Mouse (Mus musculus) forebrain, embryonic 13.5 days (tissue): ENCODE data around the gene Msi2. TPM values are rescaled to one million over a fixed set of nuclear protein-coding genes. Genes with fewer than 3 reads are reported as not detected.

Experiments used
- ATAC-seq: fragments of 200-750 bp; cut with Nextera tagmentation; 2 replicates; pipeline ENCODE4 v1.8.0; 2017
- H3K27ac ChIP-seq: fragments of 300-500 bp; sonication (generic); 2 replicates; pipeline ENCODE4 v1.5.1; 2015; ENCODE audit warnings: inconsistent platforms, mild to moderate bottlenecking, moderate library complexity
- H3K27me3 ChIP-seq: fragments of 300-500 bp; sonication (generic); 2 replicates; pipeline ENCODE4 v1.6.1; 2015; ENCODE audit warnings: mild to moderate bottlenecking, inconsistent platforms
- H3K36me3 ChIP-seq: fragments of 300-500 bp; sonication (generic); 2 replicates; pipeline ENCODE4 v1.6.1; 2015; ENCODE audit warnings: mild to moderate bottlenecking, inconsistent platforms; ENCODE audit not compliant: poor library complexity, severe bottlenecking
- H3K4me1 ChIP-seq: fragments of 300-500 bp; sonication (generic); 2 replicates; pipeline ENCODE4 v1.6.1; 2015; ENCODE audit warnings: inconsistent platforms
- H3K4me2 ChIP-seq: fragments of 300-500 bp; sonication (generic); 2 replicates; pipeline ENCODE4 v1.6.1; 2015; ENCODE audit warnings: inconsistent platforms, mild to moderate bottlenecking, moderate library complexity
- H3K4me3 ChIP-seq: fragments of 300-500 bp; sonication (generic); 2 replicates; pipeline ENCODE4 v1.5.1; 2015; ENCODE audit warnings: mild to moderate bottlenecking, inconsistent platforms
- H3K9ac ChIP-seq: fragments of 300-500 bp; sonication (generic); 2 replicates; pipeline ENCODE4 v1.6.1; 2015; ENCODE audit warnings: mild to moderate bottlenecking, inconsistent platforms
- H3K9me3 ChIP-seq: fragments of 300-500 bp; sonication (generic); replicated peaks from 2 replicates; pipeline ENCODE4 v1.6.1; 2016; ENCODE audit warnings: inconsistent platforms
- WGBS: fragments of 180-500 bp; shearing (Covaris S2); methylation state at CpG from one replicate; pipeline ENCODE4 v1.1.7; 2015; 5-methylcytosine and 5-hydroxymethylcytosine counted together
- polyA plus RNA-seq: library from polyadenylated mRNA; unstranded; fragments of >200 nt; fragmentation: Nextera tagmentation; extraction: Ambion mirVana; gene quantifications from 2 replicates; pipeline ENCODE4 v1.2.1, GENCODE M21; 2015

Msi2 gene
- polyA plus RNA-seq, 1 experiment from 2014 or later = 31.5 TPM

DNA sequence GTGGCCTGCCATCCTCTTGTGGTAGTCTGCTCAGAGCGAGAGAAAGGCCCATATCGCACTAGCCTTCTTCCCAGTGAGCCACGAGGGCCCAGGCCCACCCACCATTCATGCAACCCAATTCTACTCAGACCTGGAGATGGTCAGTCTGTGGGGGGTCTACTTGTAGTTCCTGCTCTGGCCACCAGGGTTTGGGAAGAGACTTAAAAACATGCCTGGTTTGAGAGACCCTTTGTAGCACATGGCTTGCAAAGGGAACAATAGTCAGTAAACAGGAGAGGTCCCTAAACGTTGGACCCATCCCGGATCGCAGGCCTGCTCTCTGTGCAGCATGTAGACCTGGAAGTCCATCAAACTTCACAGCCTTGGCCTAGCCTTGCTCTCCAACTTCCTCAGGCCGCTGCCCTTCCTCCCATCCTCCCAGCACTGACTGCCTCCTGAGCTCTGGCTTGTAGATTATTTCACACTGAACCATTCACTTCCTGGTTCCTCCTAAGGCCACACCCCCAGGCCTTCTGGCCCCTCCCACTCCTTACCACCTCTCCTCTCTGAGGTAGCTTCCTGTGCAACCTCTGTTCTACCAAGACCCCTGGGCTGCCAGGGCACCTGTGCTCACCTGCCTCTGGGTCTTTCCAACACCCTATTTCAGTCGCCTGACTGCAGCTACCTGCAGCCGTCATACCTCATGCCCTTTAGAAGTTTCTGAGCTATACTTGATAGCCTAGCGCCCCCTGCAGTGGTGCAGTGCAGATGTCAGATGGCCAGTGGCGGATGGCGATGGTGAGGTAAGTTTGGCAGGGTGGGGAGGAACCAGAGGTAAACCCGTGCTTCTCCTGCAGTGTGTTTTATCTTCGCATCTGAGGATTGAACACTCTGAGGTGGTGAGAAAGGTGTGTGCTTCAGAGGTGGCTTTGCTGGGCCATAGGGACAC lies 410.4 kb downstream of the Msi2 start:
- Histone ChIP-seq H3K4me2 (no peak overlapping the region), H3K27ac (no peak overlapping the region), H3K36me3 (no peaks in the 10 kb centered on the region), H3K4me3 (no peak overlapping the region), H3K9me3 (no peaks in the 10 kb centered on the region), H3K4me1 (peaks cover 43% of the 10 kb centered on the region), H3K27me3 (no peaks in the 10 kb centered on the region), H3K9ac (no peak overlapping the region)
- whole genome bisulfite sequencing = 84% methylated on average over 14 of the region's 14 CpGs
- ATAC-seq = no peak

GRCm38 (mm10) chr11:88305759-88306158 lies 412.6 kb downstream of the Msi2 start:
- no peak overlapping the region for H3K9ac ChIP-seq
- WGBS = 93% methylated on average over 6 of the region's 6 CpGs
- H3K27me3 ChIP-seq = no peaks in the 10 kb centered on the region
- H3K4me2 ChIP-seq = no peak overlapping the region
- no peak for ATAC-seq
- H3K9me3 ChIP-seq = no peaks in the 10 kb centered on the region
- no peak overlapping the region for H3K27ac ChIP-seq
- H3K4me3 ChIP-seq = no peak overlapping the region
- peaks cover 32% of the 10 kb centered on the region for H3K4me1 ChIP-seq
- H3K36me3 ChIP-seq = no peaks in the 10 kb centered on the region

GRCm38 (mm10) chr11:88301619-88302018 lies 416.7 kb downstream of the Msi2 start:
- no peak overlapping the region for H3K27ac ChIP-seq
- peaks cover 14% of the 10 kb centered on the region; the same call in 1 of the 2 replicates for H3K4me1 ChIP-seq
- no peaks in the 10 kb centered on the region for H3K27me3 ChIP-seq
- no peaks in the 10 kb centered on the region for H3K9me3 ChIP-seq
- ATAC-seq = no peak
- 50% methylated on average over 6 of the region's 6 CpGs for WGBS
- H3K9ac ChIP-seq = no peak overlapping the region
- H3K36me3 ChIP-seq = no peaks in the 10 kb centered on the region
- no peak overlapping the region for H3K4me2 ChIP-seq
- no peak overlapping the region for H3K4me3 ChIP-seq

GRCm38 (mm10) chr11:88299345-88299744 lies 419.0 kb downstream of the Msi2 start:
- WGBS = 69% methylated on average over 4 of the region's 4 CpGs
- Histone ChIP-seq H3K36me3 (no peaks in the 10 kb centered on the region), H3K9ac (no peak overlapping the region), H3K9me3 (no peaks in the 10 kb centered on the region), H3K4me3 (no peak overlapping the region), H3K4me1 (peaks cover 19% of the 10 kb centered on the region), H3K27me3 (0 out of 2 replicates have a peak, but pooled peaks cover 8% of the 10 kb centered on the region), H3K27ac (no peak overlapping the region), H3K4me2 (no peak overlapping the region)
- ATAC-seq = no peak

- no peak overlapping the region for H3K4me2 ChIP-seq
- no peak for ATAC-seq
- no peak overlapping the region for H3K4me3 ChIP-seq
- H3K9ac ChIP-seq = no peak overlapping the region
- WGBS = 80% methylated on average over 4 of the region's 4 CpGs
- peaks cover 24% of the 10 kb centered on the region for H3K4me1 ChIP-seq
- no peaks in the 10 kb centered on the region for H3K9me3 ChIP-seq
- peaks cover 8% of the 10 kb centered on the region; the same call in 1 of the 2 replicates for H3K27me3 ChIP-seq
- no peaks in the 10 kb centered on the region for H3K36me3 ChIP-seq
- H3K27ac ChIP-seq = no peak overlapping the region
Measured at GRCm38 (mm10) chr11:88297526-88297925, 420.8 kb downstream of the Msi2 start.

DNA sequence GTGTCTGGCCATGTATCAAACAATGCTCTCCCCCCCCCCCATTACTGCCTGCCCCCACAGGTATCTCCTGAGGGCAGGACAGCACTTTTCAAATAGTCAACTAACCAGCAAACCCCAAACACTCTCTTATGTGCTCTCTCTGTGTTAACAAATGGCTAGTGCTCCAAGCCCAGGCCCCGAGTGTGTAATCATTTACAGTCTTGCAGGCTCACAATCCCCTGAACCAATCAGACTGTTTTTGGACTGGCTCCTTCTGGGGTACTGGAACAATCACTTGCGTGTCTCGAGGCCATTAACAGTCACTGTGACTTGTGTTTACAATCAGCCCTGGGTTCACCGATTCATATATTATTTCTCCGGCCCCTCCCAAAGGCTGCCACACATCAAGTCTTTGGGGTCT lies 423.0 kb downstream of the Msi2 start:
- Histone ChIP-seq H3K9me3 (no peaks in the 10 kb centered on the region), H3K36me3 (no peaks in the 10 kb centered on the region), H3K27me3 (peaks cover 8% of the 10 kb centered on the region; the same call in 1 of the 2 replicates), H3K4me3 (no peak overlapping the region), H3K9ac (no peak overlapping the region), H3K4me1 (peaks cover 25% of the 10 kb centered on the region), H3K27ac (no peak overlapping the region), H3K4me2 (no peak overlapping the region)
- no peak for ATAC-seq
- WGBS = 81% methylated on average over 5 of the region's 5 CpGs

DNA sequence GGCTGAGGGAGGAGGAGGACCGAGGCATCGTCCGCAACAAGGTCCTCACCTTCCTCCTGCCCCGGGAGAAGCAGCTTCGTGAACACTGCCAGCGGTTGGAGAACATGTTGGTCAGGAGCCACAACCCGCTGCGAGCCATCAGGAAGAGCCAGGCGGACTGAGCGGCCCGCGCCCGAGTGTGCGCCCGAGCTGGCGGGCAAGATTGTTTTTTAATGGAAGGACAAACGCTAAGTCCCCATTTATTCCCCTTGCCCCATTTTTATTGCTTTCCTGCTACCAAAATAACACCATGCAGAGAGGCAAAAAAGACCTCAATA lies 424.0 kb downstream of the Msi2 start:
- Histone ChIP-seq H3K36me3 (no peaks in the 10 kb centered on the region), H3K4me2 (peak overlapping the region; percentile 52), H3K4me3 (peak overlapping the region; percentile 17; the same call in 1 of the 2 replicates), H3K9ac (no peak overlapping the region), H3K27ac (no peak overlapping the region), H3K9me3 (no peaks in the 10 kb centered on the region), H3K27me3 (peaks cover 8% of the 10 kb centered on the region; the same call in 1 of the 2 replicates), H3K4me1 (peaks cover 22% of the 10 kb centered on the region)
- WGBS = 26% methylated on average over 17 of the region's 17 CpGs
- no peak for ATAC-seq

DNA sequence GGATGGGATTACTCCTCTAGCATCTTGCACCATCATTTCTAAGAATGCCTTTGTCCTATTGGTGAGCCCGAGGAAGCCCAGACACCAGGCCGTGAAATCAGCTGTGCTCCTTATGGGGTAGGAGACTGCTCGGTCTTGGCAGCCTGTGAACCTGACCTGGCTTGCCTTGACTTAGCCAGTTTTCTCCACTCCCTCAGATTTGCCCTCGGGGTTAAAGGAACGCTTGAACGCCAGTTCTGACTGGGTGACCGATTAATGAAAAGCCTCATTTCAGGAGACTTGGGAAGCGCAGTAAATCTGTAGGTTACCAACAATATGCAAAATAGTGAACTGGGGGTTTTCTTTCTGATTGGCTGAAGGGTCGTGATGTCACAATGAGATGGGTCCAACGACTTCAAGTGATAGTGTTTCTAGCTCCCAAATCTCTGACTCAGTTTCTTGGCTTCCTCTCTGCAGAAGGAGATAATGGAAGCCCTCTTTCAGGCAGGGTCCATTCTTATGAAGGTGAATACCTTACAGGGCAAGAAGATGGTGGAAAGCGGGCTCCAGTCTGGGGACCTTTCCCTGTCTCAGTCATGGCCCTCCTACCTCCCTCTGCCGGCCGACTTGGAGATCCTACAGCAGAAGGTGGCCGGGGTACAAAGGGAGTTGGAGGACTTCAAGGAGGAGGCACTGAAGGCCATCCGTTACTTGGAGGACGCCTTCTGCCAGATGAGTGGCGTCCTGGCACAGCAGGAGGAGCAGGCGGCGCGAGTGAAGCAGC lies 424.5 kb downstream of the Msi2 start, which contains the start of gene Ccdc182:
Gene Ccdc182 (plus strand): TSS at position 428 of the 763 bp plus-strand sequence.
- Histone ChIP-seq H3K4me3 (peak within 1 kb of the TSS; percentile 17; the same call in 1 of the 2 replicates), H3K9ac (no peak within 1 kb of the TSS), H3K27ac (no peak within 1 kb of the TSS), H3K9me3 (no peaks in the 10 kb centered on the region), H3K27me3 (peaks cover 8% of the 10 kb centered on the region; the same call in 1 of the 2 replicates), H3K36me3 (no peaks in the 10 kb centered on the region), H3K4me2 (peak within 1 kb of the TSS; percentile 52), H3K4me1 (peaks cover 27% of the 10 kb centered on the region)
- ATAC-seq = no peak
- WGBS = 34% methylated on average over 20 of the region's 20 CpGs

DNA sequence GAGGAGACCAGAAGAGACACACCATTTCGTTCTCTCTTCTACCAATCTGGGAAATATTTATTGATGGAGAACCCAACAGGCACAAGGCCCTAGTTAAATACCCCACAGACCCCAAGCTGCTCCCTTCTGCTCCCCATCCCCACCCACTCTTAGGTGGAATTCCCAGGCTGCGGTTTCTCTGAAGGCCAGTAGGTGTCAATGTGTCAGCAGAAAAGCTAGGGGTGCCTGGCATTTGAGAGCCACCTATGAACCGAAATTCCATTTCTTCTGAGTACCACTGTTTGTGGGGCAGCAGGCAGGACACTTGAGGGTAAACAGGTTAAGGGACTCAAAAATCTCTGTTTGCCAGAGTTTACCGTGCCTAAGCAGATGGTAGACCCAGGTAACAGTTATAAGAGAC lies 426.6 kb downstream of the Msi2 start:
- H3K4me1 ChIP-seq = peaks cover 34% of the 10 kb centered on the region
- H3K9ac ChIP-seq = no peak overlapping the region
- no peak overlapping the region for H3K4me3 ChIP-seq
- no peak overlapping the region for H3K27ac ChIP-seq
- WGBS = 39% methylated on average over 4 of the region's 4 CpGs
- no peak overlapping the region for H3K4me2 ChIP-seq
- no peaks in the 10 kb centered on the region for H3K9me3 ChIP-seq
- ATAC-seq = no peak
- no peaks in the 10 kb centered on the region for H3K36me3 ChIP-seq
- H3K27me3 ChIP-seq = peaks cover 8% of the 10 kb centered on the region; the same call in 1 of the 2 replicates

DNA sequence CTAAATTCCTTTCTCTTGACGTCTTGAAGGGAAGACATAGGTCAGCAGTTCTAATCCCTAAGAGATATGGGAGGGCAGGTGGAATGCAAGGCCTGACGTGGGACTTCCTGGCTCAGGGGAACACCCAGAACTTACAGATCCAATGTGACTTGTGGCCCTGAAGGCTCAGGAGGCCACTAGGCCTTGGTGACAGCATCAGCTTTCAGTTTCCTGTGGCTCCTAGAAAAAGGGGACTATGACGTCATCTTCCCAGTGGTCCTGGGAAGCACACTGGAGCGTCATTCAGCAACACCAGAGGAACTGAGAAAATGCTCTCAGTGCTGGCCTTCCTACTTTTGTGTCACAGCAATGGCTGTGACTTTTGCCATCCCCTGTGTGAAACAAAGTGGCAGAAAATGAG lies 427.1 kb downstream of the Msi2 start:
- Histone ChIP-seq H3K27me3 (peaks cover 8% of the 10 kb centered on the region; the same call in 1 of the 2 replicates), H3K36me3 (no peaks in the 10 kb centered on the region), H3K4me3 (no peak overlapping the region), H3K4me2 (no peak overlapping the region), H3K9me3 (no peaks in the 10 kb centered on the region), H3K4me1 (peaks cover 34% of the 10 kb centered on the region), H3K9ac (no peak overlapping the region), H3K27ac (no peak overlapping the region)
- no peak for ATAC-seq
- 73% methylated on average over 4 of the region's 4 CpGs for WGBS
